Mouse (Mus musculus) liver (tissue): ENCODE measurements around the gene Rab11a.
A peak's percentile ranks its signal among the peaks of the same experiment; 100 is the strongest.

Experiments
- DNase-seq: peaks from one replicate; pipeline ENCODE4 v3.0.0-alpha.2; 2020; ENCODE audit warnings: mixed read lengths

Gene Rab11a

GRCm38 (mm10) chr9:64737406-64738201, at the start of gene Rab11a:
TSS of gene Rab11a (minus strand) at chr9:64737758.
- DNase-seq, result peak; percentile 96

- DNase-seq, result no peak
Measured at GRCm38 (mm10) chr9:64786216-64786905, 48.8 kb upstream of the Rab11a start.

- peak; percentile 89 for DNase-seq
Measured at GRCm38 (mm10) chr9:64784841-64785240, 47.3 kb upstream of the Rab11a start.

GRCm38 (mm10) chr9:64783511-64783910, 46.0 kb upstream of the Rab11a start:
- DNase-seq, result no peak

- no peak for DNase-seq
Measured at GRCm38 (mm10) chr9:64779628-64780027, 42.1 kb upstream of the Rab11a start.

- no peak for DNase-seq
Measured at GRCm38 (mm10) chr9:64778151-64778550, 40.6 kb upstream of the Rab11a start.

GRCm38 (mm10) chr9:64777441-64777987, 40.0 kb upstream of the Rab11a start:
- DNase-seq, result no peak

- no peak for DNase-seq
Measured at GRCm38 (mm10) chr9:64775491-64775890, 37.9 kb upstream of the Rab11a start.

GRCm38 (mm10) chr9:64774883-64775282, 37.3 kb upstream of the Rab11a start:
- no peak for DNase-seq

GRCm38 (mm10) chr9:64774411-64774811, 36.9 kb upstream of the Rab11a start:
- DNase-seq, result peak; percentile 40

GRCm38 (mm10) chr9:64773936-64774335, 36.4 kb upstream of the Rab11a start:
- DNase-seq, result no peak

GRCm38 (mm10) chr9:64773254-64773653, 35.7 kb upstream of the Rab11a start:
- DNase-seq, result no peak

GRCm38 (mm10) chr9:64771236-64771635, 33.7 kb upstream of the Rab11a start:
- DNase-seq, result peak; percentile 28

GRCm38 (mm10) chr9:64770411-64770849, 32.9 kb upstream of the Rab11a start:
- DNase-seq, result no peak

GRCm38 (mm10) chr9:64769911-64770310, 32.4 kb upstream of the Rab11a start:
- DNase-seq, result no peak

GRCm38 (mm10) chr9:64769066-64769695, 31.6 kb upstream of the Rab11a start:
- peak; percentile 57 for DNase-seq

GRCm38 (mm10) chr9:64767796-64768195, 30.2 kb upstream of the Rab11a start:
- no peak for DNase-seq

- DNase-seq, result no peak
Measured at GRCm38 (mm10) chr9:64766136-64766535, 28.6 kb upstream of the Rab11a start.

GRCm38 (mm10) chr9:64764824-64765223, 27.3 kb upstream of the Rab11a start:
- no peak for DNase-seq

GRCm38 (mm10) chr9:64758052-64758451, 20.5 kb upstream of the Rab11a start:
- no peak for DNase-seq

GRCm38 (mm10) chr9:64752575-64752974, 15.0 kb upstream of the Rab11a start:
- DNase-seq, result no peak

GRCm38 (mm10) chr9:64749314-64749713, 11.8 kb upstream of the Rab11a start:
- DNase-seq, result no peak

GRCm38 (mm10) chr9:64747735-64748134, 10.2 kb upstream of the Rab11a start:
- DNase-seq, result no peak
